Mouse (Mus musculus): ENCODE results near the gene Zfp106. TPM values are rescaled to one million over a fixed set of nuclear protein-coding genes. Genes with fewer than 3 reads are reported as not detected.

The Zfp106 gene
- polyA plus RNA-seq, 1 experiment, result 96.8 TPM

- TF ChIP-seq GATA1 (IDR thresholded peaks at IDR 0.05; ENCODE audit: low read length), result no peak
Observed at GRCm38 (mm10) chr2:120464091-120464490, 99.6 kb downstream of the Zfp106 start.

- no peak for TF ChIP-seq GATA1 (IDR thresholded peaks at IDR 0.05; ENCODE audit: low read length)
Observed at GRCm38 (mm10) chr2:120463328-120463727, 100.3 kb downstream of the Zfp106 start.

- no peak for TF ChIP-seq GATA1 (IDR thresholded peaks at IDR 0.05; ENCODE audit: low read length)
Observed at GRCm38 (mm10) chr2:120460216-120460615, 103.4 kb downstream of the Zfp106 start.

Other genes starting within 250 kb of the Zfp106 start
- gene Pla2g4f, start 249.7 kb downstream of the Zfp106 start, polyA plus RNA-seq (2012), result not detected in 2 replicates
- 15.2 and 25.1 TPM in 2 replicates for gene Vps39, start 210.7 kb downstream of the Zfp106 start, polyA plus RNA-seq (2012)
- gene Ganc, start 159.9 kb downstream of the Zfp106 start, polyA plus RNA-seq (2012), result 1.3 and 1.5 TPM in 2 replicates
- gene Tmem87a, start 159.7 kb downstream of the Zfp106 start, polyA plus RNA-seq (2012), result 0.45 and 0.57 TPM in 2 replicates
- gene Capn3, start 107.8 kb downstream of the Zfp106 start, polyA plus RNA-seq (2012), result not detected in 2 replicates
- gene Snap23, start 3.8 kb upstream of the Zfp106 start, polyA plus RNA-seq (2012), result 15.3 and 17.5 TPM in 2 replicates
- gene Haus2, start 45.5 kb upstream of the Zfp106 start, polyA plus RNA-seq (2012), result 2.1 and 2.3 TPM in 2 replicates
- gene Lrrc57, start 45.7 kb upstream of the Zfp106 start, polyA plus RNA-seq (2012), result 1.3 and 1.9 TPM in 2 replicates
- 0.26 and 0.27 TPM in 2 replicates for gene Stard9, start 65.3 kb upstream of the Zfp106 start, polyA plus RNA-seq (2012)

All from G1E-ER4 (cell line).